Mouse (Mus musculus) CH12.LX (cell line): ENCODE results near the gene Tmem178. TPM values are rescaled to one million over a fixed set of nuclear protein-coding genes. Genes with fewer than 3 reads are reported as not detected.

Source experiments
- DNase-seq: peaks from one replicate; pipeline ENCODE4 v3.0.0-alpha.2; 2013; ENCODE audit errors: extremely low read depth
- H3K27ac ChIP-seq: 2 replicates; pipeline ENCODE4 v1.5.1; 2012; ENCODE audit warnings: low read depth, mild to moderate bottlenecking, control low read depth, moderate library complexity; ENCODE audit not compliant: insufficient read depth
- H3K27me3 ChIP-seq: replicated peaks from 2 replicates; pipeline ENCODE3; 2012; ENCODE audit warnings: inconsistent platforms
- H3K36me3 ChIP-seq, 2 experiments: replicated peaks in 1 of 2; 2 replicates each; pipeline versions ENCODE3 to v1.6.1; 2012; ENCODE audit warnings: inconsistent platforms in 1 of 2, low read length in 1 of 2, mild to moderate bottlenecking in 1 of 2, mixed read lengths in 1 of 2, moderate library complexity in 1 of 2; ENCODE audit not compliant: control insufficient read depth in 1 of 2, insufficient read depth in 1 of 2
- H3K4me1 ChIP-seq, 2 experiments: 2 replicates each; pipeline ENCODE4 v1.6.1; 2012; ENCODE audit warnings: inconsistent platforms in 1 of 2, moderate library complexity in 1 of 2; ENCODE audit not compliant: insufficient read depth in 2 of 2, control insufficient read depth in 1 of 2
- H3K4me2 ChIP-seq: 2 replicates; pipeline ENCODE4 v1.6.1; 2012; ENCODE audit warnings: low read depth, mild to moderate bottlenecking, control low read depth; ENCODE audit not compliant: poor library complexity, insufficient read depth, severe bottlenecking
- H3K4me3 ChIP-seq, 3 experiments: fragments of 150-350 bp in 1 of 3; sonication (generic) in 1 of 3; replicated peaks in 1 of 3; 2 replicates each; pipeline versions ENCODE3 to v1.5.1; 2011 to 2012; ENCODE audit warnings: low read depth in 2 of 3, low read length in 2 of 3, mild to moderate bottlenecking in 2 of 3, moderate library complexity in 2 of 3, control low read depth in 1 of 3, improper control_type of control experiment in 1 of 3, inconsistent platforms in 1 of 3, mixed read lengths in 1 of 3; ENCODE audit not compliant: poor library complexity in 1 of 3
- H3K79me2 ChIP-seq: replicated peaks from 2 replicates; pipeline ENCODE4 v1.6.1; 2012; ENCODE audit warnings: mild to moderate bottlenecking, moderate library complexity; ENCODE audit not compliant: control insufficient read depth, poor library complexity, insufficient read depth, severe bottlenecking; ENCODE audit errors: extremely low read depth
- H3K9ac ChIP-seq: 2 replicates; pipeline ENCODE4 v1.6.1; 2012; ENCODE audit warnings: low read depth, mild to moderate bottlenecking, control low read depth, moderate library complexity; ENCODE audit not compliant: insufficient read depth
- H3K9me3 ChIP-seq: replicated peaks from 2 replicates; pipeline ENCODE3; 2012; ENCODE audit warnings: low read length, inconsistent platforms, mixed read lengths
- BHLHE40 ChIP-seq: IDR thresholded peaks from 2 replicates; pipeline ENCODE4 v1.6.1; 2011; ENCODE audit warnings: mild to moderate bottlenecking, low read depth, low read length, improper control_type of control experiment
- E2F4 ChIP-seq: IDR thresholded peaks from 2 replicates; pipeline ENCODE4 v1.6.1; 2011; ENCODE audit warnings: low read depth, low read length, improper control_type of control experiment; ENCODE audit not compliant: insufficient replicate concordance
- ELF1 ChIP-seq: IDR thresholded peaks from 2 replicates; pipeline ENCODE4 v1.6.1; 2014; ENCODE audit warnings: low read depth, mild to moderate bottlenecking, inconsistent platforms, low read length, improper control_type of control experiment
- ETS1 ChIP-seq: conservative IDR thresholded peaks from 2 replicates; pipeline ENCODE4 v1.6.1; 2012; ENCODE audit warnings: low read depth, mild to moderate bottlenecking, inconsistent platforms, low read length, improper control_type of control experiment, moderate library complexity
- GABPA ChIP-seq: IDR thresholded peaks from 2 replicates; pipeline ENCODE4 v1.6.1; 2012; ENCODE audit warnings: low read depth, low read length, improper control_type of control experiment, inconsistent platforms; ENCODE audit not compliant: insufficient replicate concordance
- IRF4 ChIP-seq: IDR thresholded peaks from 2 replicates; pipeline ENCODE4 v1.6.1; 2014; ENCODE audit warnings: low read depth, mild to moderate bottlenecking, inconsistent platforms, low read length, improper control_type of control experiment
- JUN ChIP-seq: IDR thresholded peaks from 2 replicates; pipeline ENCODE4 v1.6.1; 2011; ENCODE audit warnings: low read depth, mild to moderate bottlenecking, low read length, improper control_type of control experiment, moderate library complexity; ENCODE audit not compliant: insufficient read depth
- JUND ChIP-seq: conservative IDR thresholded peaks from 2 replicates; pipeline ENCODE4 v1.6.1; 2011; ENCODE audit warnings: low read depth, low read length, improper control_type of control experiment
- KAT2A ChIP-seq: IDR thresholded peaks from 2 replicates; pipeline ENCODE4 v1.6.1; 2012; ENCODE audit warnings: low read length, improper control_type of control experiment, inconsistent platforms; ENCODE audit not compliant: insufficient replicate concordance
- MAFK ChIP-seq: IDR thresholded peaks from 2 replicates; pipeline ENCODE4 v1.6.1; 2011; ENCODE audit warnings: low read length, improper control_type of control experiment; ENCODE audit not compliant: insufficient replicate concordance
- MAX ChIP-seq: IDR thresholded peaks from 2 replicates; pipeline ENCODE4 v1.6.1; 2011; ENCODE audit warnings: low read length, improper control_type of control experiment
- MEF2A ChIP-seq: IDR thresholded peaks from 2 replicates; pipeline ENCODE4 v1.6.1; 2014; ENCODE audit warnings: low read depth, mild to moderate bottlenecking, inconsistent platforms, low read length, improper control_type of control experiment, borderline replicate concordance
- MXI1 ChIP-seq: IDR thresholded peaks from 2 replicates; pipeline ENCODE4 v1.6.1; 2011; ENCODE audit warnings: mild to moderate bottlenecking, low read depth, low read length, improper control_type of control experiment
- MYC ChIP-seq: IDR thresholded peaks from 2 replicates; pipeline ENCODE4 v1.6.1; 2011; ENCODE audit warnings: low read depth, mild to moderate bottlenecking, improper control_type of control experiment, low read length
- NELFE ChIP-seq: IDR thresholded peaks from 2 replicates; pipeline ENCODE4 v1.6.1; 2011; ENCODE audit warnings: low read depth, low read length, improper control_type of control experiment
- NRF1 ChIP-seq: IDR thresholded peaks from 2 replicates; pipeline ENCODE4 v1.6.1; 2014; ENCODE audit warnings: low read depth, mild to moderate bottlenecking, inconsistent platforms, low read length, improper control_type of control experiment, moderate library complexity
- PAX5 ChIP-seq: IDR thresholded peaks from 2 replicates; pipeline ENCODE4 v1.6.1; 2012; ENCODE audit warnings: low read length, inconsistent platforms, mixed read lengths
- POLR2A ChIP-seq: IDR thresholded peaks from 2 replicates; pipeline ENCODE4 v1.6.1; 2011; ENCODE audit warnings: low read depth, mild to moderate bottlenecking, improper control_type of control experiment, low read length
- SMC3 ChIP-seq: IDR thresholded peaks from 2 replicates; pipeline ENCODE4 v1.6.1; 2011; ENCODE audit warnings: low read depth, low read length, improper control_type of control experiment
- ZC3H11A ChIP-seq: IDR thresholded peaks from 2 replicates; pipeline ENCODE4 v1.6.1; 2012; ENCODE audit warnings: low read depth, mild to moderate bottlenecking, inconsistent platforms, low read length, improper control_type of control experiment
- ZKSCAN1 ChIP-seq: IDR thresholded peaks from 2 replicates; pipeline ENCODE4 v1.6.1; 2012; ENCODE audit warnings: low read depth, inconsistent platforms, low read length, improper control_type of control experiment, borderline replicate concordance
- ZNF384 ChIP-seq: IDR thresholded peaks from 2 replicates; pipeline ENCODE4 v1.6.1; 2012; ENCODE audit warnings: low read depth, low read length, improper control_type of control experiment, inconsistent platforms
- dilution Hi-C: fragments of 300-500 bp; cut with MboI; formaldehyde crosslinking; loops from 2 replicates; pipeline ENCODE4 v1.14.3; 2020; ENCODE audit warnings: low sequenced_read_pairs; ENCODE audit not compliant: extremely low pct_unique_long_range_greater_than_20kb, extremely low pct_ligation_motif_present
- in situ Hi-C: fragments of 300-500 bp; cut with MboI; formaldehyde crosslinking; loops from 3 replicates; pipeline ENCODE4 v1.14.3; 2019; ENCODE audit warnings: low sequenced_read_pairs, low pct_ligation_motif_present, low pct_unique_long_range_greater_than_20kb, mixed read lengths
- polyA plus RNA-seq: library from polyadenylated mRNA; unstranded; fragments of >175 nt; gene quantifications from 2 replicates; pipeline ENCODE4 v1.2.1, GENCODE M21; 2012; ENCODE audit warnings: low read depth; ENCODE audit not compliant: insufficient read length
- total RNA-seq, 2 experiments: library from RNA; depleted of rRNA; stranded (reverse); fragments of 300-350 nt in 1 of 2; fragments of >200 nt in 1 of 2; gene quantifications; 2 replicates each; pipeline ENCODE4 v1.2.3; 2012 to 2014

Tmem178 gene
- total and polyA plus RNA-seq, 3 experiments = not detected

- Histone ChIP-seq H3K27ac (no peak overlapping the region), H3K4me2 (no peak overlapping the region), H3K9me3 (no peaks in the 10 kb centered on the region), H3K9ac (no peak overlapping the region), H3K36me3 (no peaks in the 10 kb centered on the region), H3K4me1 (no peaks in the 10 kb centered on the region), H3K79me2 (no peaks in the 10 kb centered on the region), H3K27me3 (no peaks in the 10 kb centered on the region), H3K4me3 (no peak overlapping the region)
- TF ChIP-seq JUND = no peak
- no peak for TF ChIP-seq MAX
- no peak for TF ChIP-seq ZC3H11A
- no peak for TF ChIP-seq MYC
- no peak for TF ChIP-seq ZKSCAN1
- no peak for TF ChIP-seq SMC3
- no peak for TF ChIP-seq PAX5
- TF ChIP-seq NELFE = no peak
- no peak for TF ChIP-seq ELF1
- dilution Hi-C loops (no loop called here), in situ Hi-C loops (no loop called here)
- no peak for DNase-seq
Observed at GRCm38 (mm10) chr17:80900200-80900520, 44.3 kb upstream of the Tmem178 start.

DNA sequence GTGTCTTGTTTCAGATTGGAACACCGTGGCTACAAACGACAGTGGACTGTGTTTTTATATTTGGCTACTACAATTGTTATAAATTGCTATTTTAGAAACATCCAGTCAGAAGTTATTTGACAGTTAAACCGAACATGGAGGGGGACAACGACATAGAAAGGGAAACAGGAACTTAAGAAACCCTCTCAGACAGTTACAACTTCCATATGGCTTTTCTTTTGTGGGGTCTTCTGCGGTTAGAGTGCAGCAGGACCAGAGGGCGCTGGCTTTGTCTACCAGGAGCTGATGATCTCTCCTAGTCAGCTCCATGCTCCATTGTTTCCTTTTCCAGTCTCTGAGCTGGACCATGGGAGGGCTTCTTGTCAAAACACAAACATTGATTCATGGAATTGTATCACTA, 42.5 kb upstream of the Tmem178 start:
- in situ Hi-C loops (no loop called here), dilution Hi-C loops (no loop called here)
- H3K9ac ChIP-seq = no peak overlapping the region
- H3K36me3 ChIP-seq = no peaks in the 10 kb centered on the region
- TF ChIP-seq MXI1 (no peak), JUND (no peak), E2F4 (no peak), ZC3H11A (no peak), ELF1 (no peak), NRF1 (no peak), POLR2A (no peak), BHLHE40 (no peak), MEF2A (no peak), IRF4 (no peak), GABPA (no peak), NELFE (no peak), ETS1 (no peak), MAFK (no peak), ZNF384 (no peak), JUN (no peak), KAT2A (no peak)
- DNase-seq = no peak
- no peak overlapping the region; the same call in 1 of the 2 replicates for H3K4me2 ChIP-seq
- H3K4me1 ChIP-seq = no peaks in the 10 kb centered on the region
- H3K4me3 ChIP-seq = no peak overlapping the region
- H3K79me2 ChIP-seq = no peaks in the 10 kb centered on the region
- H3K27ac ChIP-seq = no peak overlapping the region
- no peaks in the 10 kb centered on the region for H3K27me3 ChIP-seq
- no peaks in the 10 kb centered on the region for H3K9me3 ChIP-seq
